Mouse (Mus musculus) CD4-positive helper T cell, adult 2 months (primary cell): ENCODE results near the gene Apbb1ip.

Source experiments
- DNase-seq: peaks from one replicate; pipeline ENCODE4 v3.0.0-alpha.2; 2012; ENCODE audit warnings: low read depth, missing footprints, low spot score

Gene Apbb1ip

DNA sequence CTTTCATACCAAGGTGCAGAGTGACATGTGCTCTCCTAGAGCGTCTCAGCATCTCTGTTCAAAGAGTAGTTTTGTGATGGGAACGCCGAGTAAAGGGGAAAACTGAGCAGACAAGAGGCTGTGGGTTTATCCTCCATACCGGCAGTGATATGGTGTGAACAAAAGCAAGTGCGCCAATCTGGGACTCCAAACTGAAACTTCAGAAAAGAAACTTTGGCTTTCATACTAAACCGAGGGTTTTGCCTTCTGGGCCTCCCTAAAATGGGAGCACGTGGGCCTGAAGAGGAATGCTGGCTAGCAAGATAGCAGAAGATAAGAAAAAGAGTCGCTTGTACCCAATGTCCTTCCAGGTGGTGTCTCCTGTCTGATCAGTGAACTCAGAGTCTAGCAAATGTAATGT lies 1.3 kb downstream of the Apbb1ip start:
- DNase-seq: peak; percentile 42

DNA sequence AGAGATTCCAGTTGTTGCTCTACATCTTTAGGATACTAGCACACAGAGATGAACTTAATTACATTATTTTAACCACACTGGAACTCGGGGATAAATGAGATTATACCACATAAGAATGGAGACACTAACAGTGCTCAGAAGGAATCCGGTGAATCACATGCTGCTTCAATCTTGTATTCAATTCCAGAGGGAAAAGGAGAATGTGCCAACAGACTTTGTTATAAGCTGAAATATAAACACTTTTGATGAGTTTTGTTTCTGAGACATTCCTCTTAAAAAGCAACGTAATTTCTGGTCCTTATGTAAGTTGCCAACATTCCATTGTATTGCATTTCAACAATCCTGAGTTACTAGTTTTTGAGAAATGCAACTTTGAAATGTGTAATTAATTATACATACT lies 1.8 kb downstream of the Apbb1ip start:
- no peak for DNase-seq

DNA sequence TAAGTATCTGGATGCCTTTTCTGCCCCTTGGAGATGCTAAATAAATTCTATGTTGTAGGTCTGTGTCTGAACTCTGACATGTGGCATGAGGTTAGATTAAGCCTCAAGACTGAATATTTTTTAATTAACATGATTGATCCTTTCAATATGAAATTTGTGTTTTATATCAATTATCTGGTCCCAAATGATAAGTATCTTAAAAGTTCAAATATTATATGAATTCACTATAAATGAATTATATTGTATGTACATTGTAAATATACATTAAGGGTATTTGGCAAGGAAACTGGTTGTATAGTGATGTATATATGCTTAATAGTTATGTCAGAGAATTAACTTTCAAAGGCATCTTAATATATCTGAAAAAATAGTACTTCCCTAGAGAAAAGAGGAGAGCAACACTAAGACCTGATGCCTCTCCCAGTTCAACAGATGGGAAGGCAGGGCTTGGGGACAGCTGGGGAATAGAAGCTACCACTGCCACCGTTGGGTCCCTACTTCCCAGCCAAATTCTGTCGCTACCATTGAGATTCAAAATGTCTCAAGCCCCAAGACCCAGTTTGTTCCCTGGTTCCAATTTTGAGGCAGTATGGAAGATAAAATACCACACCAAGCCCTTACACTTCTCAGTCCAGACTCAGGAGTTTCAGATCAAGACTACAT lies 2.8 kb downstream of the Apbb1ip start:
- DNase-seq: no peak

DNA sequence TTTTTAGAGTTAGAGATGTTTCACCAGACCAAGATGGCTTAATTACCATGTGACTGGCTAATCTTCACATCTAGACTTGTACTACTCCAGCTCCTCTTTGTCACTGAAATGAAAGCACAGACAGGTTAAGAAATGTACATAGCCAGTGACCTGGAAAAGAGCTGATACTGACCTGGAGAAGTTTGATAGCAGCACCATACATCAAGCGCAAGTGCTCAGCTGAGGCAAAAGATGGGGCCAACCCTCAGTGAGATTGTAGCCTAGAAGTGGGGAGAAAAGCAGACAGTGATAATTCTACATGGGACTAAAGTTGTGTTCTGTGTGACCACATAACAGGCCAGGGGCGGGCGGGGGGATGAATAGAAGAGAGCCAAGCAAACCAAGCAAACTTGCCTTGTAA lies 3.9 kb downstream of the Apbb1ip start:
- no peak for DNase-seq

DNA sequence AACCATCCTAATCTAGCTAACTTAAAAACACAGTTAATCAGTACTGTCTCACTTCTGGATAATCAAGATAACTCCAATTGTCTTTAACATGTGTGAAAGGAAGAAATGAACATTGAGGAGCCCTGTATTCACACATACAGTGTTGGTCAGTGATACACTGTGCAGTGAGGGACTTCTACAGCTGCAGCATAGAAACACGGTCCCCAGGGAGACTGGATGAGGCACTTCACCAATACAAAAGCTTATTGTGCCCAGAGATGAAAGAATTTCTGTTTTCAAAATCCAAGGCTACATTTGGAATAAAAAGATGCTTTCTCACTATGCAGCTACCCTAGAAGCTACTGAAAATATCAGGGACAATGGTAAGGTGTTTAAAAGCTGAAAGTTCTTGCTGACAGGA lies 7.0 kb downstream of the Apbb1ip start:
- no peak for DNase-seq

DNA sequence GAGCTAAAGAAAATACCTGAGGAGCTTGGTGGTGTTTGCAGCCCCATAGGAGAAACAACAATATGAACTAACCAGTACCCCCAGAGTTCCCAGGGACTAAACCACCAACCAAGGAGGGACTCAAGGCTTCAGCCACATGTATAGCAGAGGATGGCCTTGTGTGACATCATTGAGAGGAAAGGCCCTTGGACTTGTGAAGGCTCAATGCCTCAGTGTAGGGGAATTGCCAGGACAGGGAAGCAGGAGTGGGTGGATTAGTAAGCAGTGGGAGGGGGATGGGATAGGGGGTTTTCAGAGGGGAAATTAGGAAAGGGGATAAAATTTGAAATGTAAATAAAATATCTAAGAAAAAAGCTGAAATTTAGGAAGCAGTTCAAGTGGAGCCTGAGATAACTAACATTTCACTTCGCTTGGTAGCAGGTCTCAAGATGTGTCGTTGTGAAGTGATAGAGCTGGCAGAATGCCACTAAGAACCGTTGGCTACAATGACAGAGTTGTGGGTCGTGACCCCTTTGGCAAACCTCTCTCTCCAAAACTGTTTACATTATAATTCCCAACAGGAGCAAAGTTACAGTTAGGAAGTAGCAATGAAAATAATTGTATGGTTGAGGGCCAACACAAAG lies 7.6 kb downstream of the Apbb1ip start:
- no peak for DNase-seq

DNA sequence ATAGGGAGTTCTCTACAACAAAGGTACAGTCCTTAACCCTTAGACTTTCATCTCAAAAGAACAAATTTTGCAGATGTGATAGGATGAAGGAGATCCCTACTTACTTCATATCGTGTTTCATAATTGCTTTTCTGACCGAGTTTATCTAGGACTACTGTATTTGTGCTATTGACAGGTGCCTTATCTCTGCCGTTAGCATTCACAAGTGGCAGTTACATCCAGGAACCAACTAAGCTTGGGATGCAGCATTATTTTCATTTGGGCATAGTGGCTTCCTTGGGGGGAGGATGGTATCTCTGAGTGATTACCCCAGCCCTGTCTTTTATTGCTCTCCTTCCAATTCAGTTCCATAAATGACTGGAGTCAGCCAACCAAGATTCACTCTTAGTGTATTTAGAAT lies 8.2 kb downstream of the Apbb1ip start:
- DNase-seq: no peak

DNA sequence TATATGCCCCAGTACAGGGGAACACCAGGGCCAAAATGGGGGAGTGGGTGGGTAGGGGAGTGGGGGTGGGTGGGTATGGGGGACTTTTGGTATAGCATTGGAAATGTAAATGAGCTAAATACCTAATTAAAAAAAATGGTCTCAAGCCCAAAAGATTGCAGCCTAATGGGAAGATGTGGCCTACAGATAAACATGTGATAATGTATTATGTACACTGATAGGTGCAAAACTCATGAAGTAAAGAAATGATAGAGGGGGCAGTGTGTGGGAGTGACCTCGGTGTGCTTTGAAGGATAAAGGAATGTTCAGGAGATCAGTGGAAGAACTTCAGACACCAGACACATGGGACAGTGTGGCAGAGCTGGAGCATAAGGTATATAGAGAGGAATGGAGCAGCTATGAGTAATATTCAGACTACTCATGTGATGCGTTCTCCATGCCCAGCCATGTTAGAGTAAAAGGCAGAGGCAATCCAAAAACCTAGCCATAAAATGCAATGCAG lies 9.3 kb downstream of the Apbb1ip start:
- no peak for DNase-seq

DNA sequence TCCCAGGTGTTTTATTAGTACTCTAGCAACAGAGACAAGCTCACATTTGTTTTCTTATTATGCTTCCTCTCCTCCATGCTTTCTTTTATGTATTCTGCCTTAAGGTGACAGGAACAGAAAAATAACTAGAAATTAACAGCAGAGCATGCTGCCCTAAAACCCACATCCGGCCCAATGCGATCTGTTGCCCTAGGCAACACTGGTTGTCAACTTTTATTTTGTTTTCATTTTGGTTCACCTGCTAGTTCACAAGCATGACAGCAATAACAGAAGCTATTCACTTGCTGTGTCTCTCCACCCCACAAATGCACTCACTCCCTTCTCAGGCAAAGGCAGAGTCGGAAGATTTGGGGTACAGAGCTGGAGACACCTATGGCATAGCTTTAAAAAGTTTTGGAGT lies 10.3 kb downstream of the Apbb1ip start:
- DNase-seq: peak; percentile 92

DNA sequence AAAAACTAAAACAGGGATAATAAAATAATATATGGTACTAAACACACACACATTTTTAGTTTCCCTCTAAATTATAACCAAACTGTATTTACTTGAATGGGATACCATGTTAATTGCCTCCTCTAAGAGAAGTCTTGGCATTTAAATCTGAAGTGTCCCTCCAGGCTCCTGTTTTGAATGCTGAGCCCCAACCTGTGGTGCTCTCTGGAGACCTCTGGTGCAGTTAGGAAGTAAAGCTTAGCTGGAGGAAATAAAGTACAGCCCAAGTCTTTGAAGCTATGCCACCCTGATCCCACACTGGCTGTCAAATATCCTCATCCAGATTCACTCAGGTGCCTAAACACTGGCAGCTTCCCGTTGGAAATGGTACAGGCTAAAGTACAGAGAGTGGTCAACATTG lies 10.9 kb downstream of the Apbb1ip start:
- DNase-seq: peak; percentile 32

DNA sequence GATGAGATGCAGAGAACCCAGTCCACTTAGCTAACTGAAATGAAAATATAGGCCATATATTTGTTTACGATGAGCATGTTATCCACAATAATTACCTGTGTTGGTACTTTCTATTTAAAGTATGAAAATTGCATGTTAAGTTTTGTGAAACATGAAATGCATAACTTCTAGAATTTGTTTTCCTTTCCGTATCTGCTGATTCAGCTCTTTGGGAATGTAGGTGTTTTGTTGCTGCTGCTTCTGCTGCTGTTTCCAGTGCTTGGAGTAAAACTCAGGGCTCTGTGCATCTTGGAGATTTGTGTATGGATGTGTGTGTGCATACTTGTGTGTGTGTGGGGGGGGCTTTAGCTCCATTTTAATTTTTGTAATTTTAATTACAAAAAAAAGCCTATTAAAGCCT lies 14.8 kb downstream of the Apbb1ip start:
- no peak for DNase-seq

DNA sequence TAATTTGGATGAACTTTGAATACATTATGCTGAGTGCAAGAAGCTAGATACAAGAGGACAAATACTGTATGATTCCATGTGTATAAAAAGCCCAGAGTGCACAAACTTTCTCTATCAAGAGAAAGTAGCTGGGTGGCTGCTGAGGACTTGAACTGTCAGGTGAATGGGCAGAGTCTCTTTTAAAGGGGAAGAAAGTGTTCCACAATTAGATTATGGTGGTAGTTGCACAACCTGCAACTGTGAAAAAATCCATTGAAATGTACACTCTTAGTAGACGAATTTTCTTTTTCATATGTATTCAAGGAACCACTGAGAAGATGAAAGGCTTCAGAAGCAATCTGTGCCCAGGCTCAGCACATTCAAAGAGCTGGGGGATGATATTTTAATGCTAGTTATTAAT lies 15.7 kb downstream of the Apbb1ip start:
- no peak for DNase-seq

DNA sequence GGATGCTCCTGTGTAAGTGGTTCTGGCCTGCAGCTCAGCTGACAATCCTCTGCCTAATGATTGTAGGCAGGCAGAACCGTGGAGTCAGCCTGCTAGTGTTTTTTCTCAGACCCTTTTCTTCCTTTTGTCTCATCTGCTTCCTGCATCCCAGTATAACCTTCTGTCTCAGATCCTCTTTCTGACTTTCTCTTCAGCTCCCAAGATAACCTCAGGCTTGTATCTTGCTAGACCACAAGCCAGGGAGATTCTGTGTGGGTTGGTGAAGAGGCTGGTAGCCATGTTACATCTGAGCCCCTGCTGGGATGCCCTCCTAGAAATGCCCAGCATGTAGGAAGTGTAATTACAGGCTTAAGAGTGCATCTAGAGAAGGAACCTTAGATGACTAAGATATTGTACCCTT lies 16.5 kb downstream of the Apbb1ip start:
- no peak for DNase-seq

DNA sequence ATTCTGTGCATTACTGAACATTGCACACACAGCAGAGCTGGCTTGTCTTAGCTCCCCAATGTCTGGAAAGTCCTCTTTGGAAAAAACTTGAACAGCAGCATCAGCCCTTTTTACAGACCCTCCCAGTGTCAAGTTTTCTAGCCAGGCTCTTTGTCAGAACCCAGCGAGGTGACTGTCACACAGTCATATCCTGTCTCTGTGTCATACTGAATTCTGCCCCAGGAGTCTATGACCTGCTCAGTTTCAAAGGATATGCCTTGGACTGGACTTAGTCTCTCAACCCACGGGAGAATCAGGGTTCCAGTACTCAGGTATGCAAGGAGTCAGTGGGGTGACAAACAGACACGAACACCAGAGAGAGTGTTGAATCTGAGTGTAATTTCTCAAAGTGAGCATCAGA lies 21.2 kb downstream of the Apbb1ip start:
- no peak for DNase-seq

DNA sequence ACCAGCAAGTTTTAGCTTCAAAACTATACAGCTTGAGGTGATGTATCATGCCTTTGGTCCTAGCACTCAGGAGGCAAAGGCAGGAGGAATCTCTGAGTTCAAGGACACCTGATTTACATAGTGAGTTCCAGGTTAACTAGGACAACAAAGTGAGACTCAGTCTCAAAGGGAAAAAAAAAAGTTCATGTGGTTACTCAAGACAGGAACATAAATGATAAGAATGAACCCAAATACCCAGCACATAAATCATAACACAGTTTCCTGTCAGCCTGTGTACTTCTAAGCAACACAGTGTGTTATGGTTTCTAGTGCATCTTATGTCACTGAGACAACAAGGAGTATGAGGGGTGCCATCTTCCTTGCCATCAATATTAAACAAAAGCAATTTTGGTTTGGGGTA lies 22.6 kb downstream of the Apbb1ip start:
- peak; percentile 61 for DNase-seq

DNA sequence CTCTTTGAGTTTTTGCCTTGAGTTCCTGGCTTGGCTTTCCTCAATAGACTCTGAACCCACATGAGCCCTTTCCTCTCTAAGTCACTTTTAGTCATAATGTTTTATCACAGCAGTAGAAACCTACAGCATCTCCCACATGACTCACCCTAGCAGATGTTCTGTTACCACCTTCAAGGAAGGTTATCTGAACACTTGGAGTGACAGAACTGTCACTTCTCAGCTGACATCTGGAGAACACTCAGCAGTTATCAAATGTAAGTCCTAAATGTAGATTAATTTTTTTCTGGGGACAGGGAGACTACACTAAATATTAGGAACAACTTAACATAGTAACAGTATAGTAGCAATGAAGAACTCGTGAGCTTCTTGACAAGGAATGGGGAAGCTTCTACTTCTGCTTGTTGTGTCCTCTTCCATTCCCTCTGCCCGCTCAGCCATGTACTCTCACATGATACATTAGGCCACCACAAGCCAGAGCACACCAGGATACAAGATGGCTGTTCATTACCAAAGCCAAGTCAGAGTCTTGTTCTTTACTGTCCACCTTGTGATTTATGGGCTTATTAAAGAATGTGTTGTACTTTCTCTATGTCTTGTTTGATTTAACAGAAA lies 25.6 kb downstream of the Apbb1ip start:
- no peak for DNase-seq

DNA sequence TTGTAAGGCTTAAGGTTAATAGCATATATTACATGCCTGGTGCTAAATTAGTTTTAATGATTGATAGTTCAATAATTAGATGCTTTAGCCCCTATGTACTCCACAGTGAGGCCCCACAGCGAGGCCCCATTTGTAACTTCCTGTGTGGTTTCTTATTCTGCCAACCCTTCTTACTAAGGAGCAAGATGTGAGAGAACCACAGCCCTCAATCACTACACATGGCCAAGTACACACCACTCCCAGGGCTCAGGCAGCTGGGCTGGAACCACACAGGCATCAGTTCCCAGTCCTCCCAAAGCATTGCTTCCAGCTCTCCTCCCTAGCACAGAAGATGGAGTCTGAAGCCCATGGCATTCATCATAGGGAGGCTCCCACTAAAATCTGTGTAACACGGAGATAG lies 31.7 kb downstream of the Apbb1ip start:
- peak; percentile 79 for DNase-seq

DNA sequence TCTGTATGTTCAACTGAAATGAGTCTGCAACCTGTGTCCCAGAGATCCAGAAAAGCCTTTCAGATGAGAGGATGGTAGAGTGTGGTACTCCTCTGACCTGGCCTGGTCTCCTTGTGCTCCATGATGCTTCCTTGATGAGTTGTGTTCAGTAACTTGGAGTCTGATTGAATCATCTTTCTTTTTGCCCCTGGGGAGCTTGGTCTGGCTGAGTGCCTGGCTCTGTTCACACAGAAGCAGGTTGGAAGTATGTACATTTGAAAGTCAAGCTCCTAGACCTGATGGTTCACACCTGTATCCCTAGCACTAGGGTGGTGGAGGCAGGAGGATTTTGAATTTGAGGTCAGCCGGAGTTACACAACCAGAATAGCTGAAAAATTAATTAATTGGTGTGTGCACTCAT lies 32.7 kb downstream of the Apbb1ip start:
- no peak for DNase-seq

DNA sequence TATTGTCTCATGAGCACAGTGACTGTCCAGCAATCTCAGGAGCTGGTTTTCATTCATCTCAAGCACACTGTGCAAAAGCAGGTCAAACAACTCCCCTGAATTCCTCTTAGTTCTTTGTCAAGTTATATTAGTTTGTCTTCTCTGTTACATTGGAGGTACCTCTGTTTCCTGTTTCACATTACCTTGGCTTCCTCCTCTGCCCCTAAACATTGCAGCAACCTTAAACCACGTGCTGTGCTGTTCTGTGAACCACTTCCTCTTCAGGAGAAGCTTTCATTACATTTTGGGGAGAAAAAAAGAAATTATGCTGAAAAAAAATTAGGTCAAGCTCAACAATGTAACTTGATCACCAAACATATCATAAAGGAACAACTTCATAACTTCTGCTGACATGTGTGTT lies 33.4 kb downstream of the Apbb1ip start:
- DNase-seq: peak; percentile 74

DNA sequence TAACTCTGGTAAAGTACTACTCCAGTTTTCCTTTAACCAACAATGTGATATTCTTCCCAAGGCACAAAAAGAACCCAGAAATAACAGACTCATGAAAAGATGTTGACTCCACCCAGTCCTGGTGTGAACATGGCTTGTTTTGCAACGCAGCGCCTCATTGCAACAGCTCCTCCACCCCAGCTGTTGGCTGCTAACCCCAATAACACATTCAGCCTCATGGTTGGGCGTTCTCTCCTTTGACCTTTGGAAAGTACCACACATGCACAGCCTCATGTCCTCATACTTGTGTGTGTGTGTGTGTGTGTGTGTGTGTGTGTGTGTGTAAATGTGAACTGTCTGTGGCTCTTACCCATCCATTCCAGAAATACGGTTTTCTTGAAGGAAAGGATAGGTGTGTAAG lies 37.0 kb downstream of the Apbb1ip start:
- peak; percentile 65 for DNase-seq

DNA sequence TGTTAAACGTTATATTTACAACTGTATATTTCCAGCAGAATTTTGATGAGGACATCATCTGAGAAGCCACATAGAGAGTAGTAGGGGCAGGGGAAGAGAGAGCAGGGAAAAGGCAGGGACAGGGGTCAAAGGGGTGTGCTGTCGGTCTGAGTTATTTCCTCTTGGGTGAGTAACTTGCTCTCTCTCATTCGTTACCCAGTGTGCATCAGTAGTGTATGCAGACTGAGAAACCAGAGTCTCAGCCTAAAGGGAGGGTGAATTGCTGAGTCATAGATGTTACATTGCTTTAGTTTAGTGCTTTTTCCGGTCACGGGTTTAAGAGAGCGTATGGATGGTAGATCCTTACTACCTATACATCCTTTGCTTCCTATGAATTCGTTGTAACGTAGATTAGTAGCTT lies 37.6 kb downstream of the Apbb1ip start:
- peak; percentile 38 for DNase-seq

DNA sequence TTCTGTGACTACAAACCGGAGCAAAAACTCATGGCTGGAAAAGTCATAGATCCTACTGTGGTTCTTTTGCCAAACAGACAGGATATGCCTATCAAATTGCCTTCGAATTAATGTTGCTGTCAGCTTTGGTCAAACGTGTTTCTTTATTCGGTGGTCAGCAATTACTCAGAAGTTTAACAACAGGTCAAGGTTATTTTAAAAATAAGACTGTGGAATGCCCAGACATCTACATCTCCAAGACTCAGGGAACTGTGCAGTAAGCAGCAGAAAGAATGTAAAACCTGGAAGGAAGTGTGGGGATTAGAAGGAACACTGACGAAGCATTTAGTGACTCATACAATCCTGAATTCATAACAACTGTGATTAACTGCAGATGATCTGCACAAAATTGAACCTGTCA lies 40.0 kb downstream of the Apbb1ip start:
- DNase-seq: no peak

DNA sequence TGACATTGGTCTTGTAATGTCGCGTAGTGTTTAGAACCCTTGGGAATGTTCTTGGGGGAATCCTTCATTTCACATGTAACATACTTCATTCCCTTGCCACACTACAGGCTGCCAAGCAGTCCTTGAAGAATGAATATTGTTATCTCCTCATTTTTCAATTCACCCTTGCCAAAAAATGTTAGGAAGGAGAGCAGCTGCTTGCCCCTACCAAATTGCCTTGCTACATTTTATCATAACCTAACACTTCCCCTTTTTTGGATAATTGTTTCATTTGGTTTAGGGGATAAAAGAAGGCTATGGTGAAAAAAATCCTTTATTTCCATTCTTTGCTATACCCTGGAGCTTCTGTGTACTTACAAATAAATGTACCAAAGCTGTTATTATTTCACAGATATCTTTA lies 41.8 kb downstream of the Apbb1ip start:
- no peak for DNase-seq
